Mouse (Mus musculus) kidney, adult 2 months (tissue): ENCODE measurements around the gene Gm9857.

Source experiments
- CTCF ChIP-seq: fragments of 200-500 bp; conservative IDR thresholded peaks from 2 replicates; pipeline ENCODE4 v1.5.1; 2011; ENCODE audit warnings: low read depth, mild to moderate bottlenecking, control low read depth, low read length, moderate library complexity, mixed read lengths; ENCODE audit not compliant: insufficient read depth, insufficient read length
- POLR2A ChIP-seq: fragments of 200-500 bp; IDR thresholded peaks from one replicate; pipeline ENCODE4 v1.6.1; 2011; ENCODE audit warnings: low read depth, low read length, control low read depth

DNA sequence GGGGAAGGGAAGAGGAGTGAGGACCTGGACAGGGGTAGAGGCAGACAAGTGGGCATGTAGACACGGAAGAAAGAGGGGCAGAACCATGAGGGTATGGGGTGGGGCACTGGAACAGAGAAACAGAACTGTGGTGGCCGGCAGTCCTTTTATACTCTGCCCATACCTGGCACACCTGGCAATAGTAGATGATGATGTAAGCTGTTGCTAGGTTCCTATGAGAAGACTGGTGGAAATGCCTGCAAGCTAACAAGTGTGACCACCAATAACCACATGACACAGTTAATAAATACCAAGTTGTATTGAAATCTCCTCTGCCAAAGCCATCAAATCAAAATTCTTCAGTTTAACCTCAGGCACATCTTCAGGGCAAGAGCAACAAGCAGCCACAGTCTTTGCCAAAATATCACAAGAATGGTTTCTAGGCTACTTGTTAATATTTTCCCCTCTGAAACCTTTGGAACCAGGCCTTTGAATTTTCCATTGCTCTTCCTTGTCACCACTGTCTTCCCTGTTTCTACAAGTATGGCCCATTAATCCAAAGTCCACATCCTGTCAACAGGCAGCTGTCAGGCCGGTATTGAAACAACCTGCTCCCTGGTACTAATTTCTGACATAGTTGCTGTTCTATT is 19.7 kb downstream of the Gm9857 start:
- TF ChIP-seq CTCF (no peak), POLR2A (no peak)
